Mouse (Mus musculus) midbrain, postnatal 0 days (tissue): ENCODE data around the gene Trak1. TPM values are rescaled to one million over a fixed set of nuclear protein-coding genes. Genes with fewer than 3 reads are reported as not detected.
A peak's percentile ranks its signal among the peaks of the same experiment; 100 is the strongest.
"Not testable (repeated sequence)": the region's sequence is repeated elsewhere in the genome, so short reads cannot be mapped to it uniquely, and the experiment has no call there.

ENCODE experiments used
- ATAC-seq: fragments of 200-750 bp; cut with Nextera tagmentation; 2 replicates; pipeline ENCODE4 v1.8.0; 2017; ENCODE audit warnings: moderate number of reproducible peaks, mild to moderate bottlenecking, moderate TSS enrichment, moderate library complexity; ENCODE audit not compliant: low FRiP score
- DNase-seq: peaks from one replicate; pipeline ENCODE4 v3.0.0-alpha.2; 2015; ENCODE audit warnings: low spot score
- H3K27ac ChIP-seq: fragments of 300-500 bp; sonication (generic); 2 replicates; pipeline ENCODE4 v1.5.1; 2014; ENCODE audit warnings: low read depth, mild to moderate bottlenecking, low read length, mixed read lengths
- H3K27me3 ChIP-seq: fragments of 300-500 bp; sonication (generic); 2 replicates; pipeline ENCODE4 v1.6.1; 2014; ENCODE audit warnings: low read length, control low read depth, mixed read lengths; ENCODE audit not compliant: insufficient read depth
- H3K36me3 ChIP-seq: fragments of 300-500 bp; sonication (generic); 2 replicates; pipeline ENCODE4 v1.6.1; 2014; ENCODE audit warnings: low read length, control low read depth, mixed read lengths; ENCODE audit not compliant: insufficient read depth
- H3K4me1 ChIP-seq: fragments of 300-500 bp; sonication (generic); 2 replicates; pipeline ENCODE4 v1.6.1; 2014; ENCODE audit warnings: mild to moderate bottlenecking, control low read depth, antibody characterized with exemption, low read length, mixed read lengths; ENCODE audit not compliant: insufficient read depth
- H3K4me2 ChIP-seq: fragments of 300-500 bp; sonication (generic); 2 replicates; pipeline ENCODE4 v1.6.1; 2014; ENCODE audit warnings: low read depth, mild to moderate bottlenecking, low read length, mixed read lengths; ENCODE audit not compliant: poor library complexity, severe bottlenecking
- H3K4me3 ChIP-seq: fragments of 300-500 bp; sonication (generic); 2 replicates; pipeline ENCODE4 v1.5.1; 2014; ENCODE audit warnings: low read depth, mild to moderate bottlenecking, low read length, moderate library complexity
- H3K9ac ChIP-seq: fragments of 300-500 bp; sonication (generic); replicated peaks from 2 replicates; pipeline ENCODE4 v1.6.1; 2014; ENCODE audit warnings: mild to moderate bottlenecking, low read length, moderate library complexity, mixed read lengths; ENCODE audit not compliant: poor library complexity, severe bottlenecking
- H3K9me3 ChIP-seq: fragments of 300-500 bp; sonication (generic); 2 replicates; pipeline ENCODE4 v1.6.1; 2016; ENCODE audit warnings: low read length, control low read depth
- CTCF ChIP-seq: IDR thresholded peaks from 2 replicates; pipeline ENCODE4 v1.5.1; 2016; ENCODE audit warnings: antibody characterized with exemption, mild to moderate bottlenecking
- WGBS: fragments of 180-500 bp; shearing (Covaris S2); extraction: QIAGEN DNeasy Blood & Tissue Kit; methylation state at CpG from one replicate; pipeline ENCODE4 v1.1.7; 2014; 5-methylcytosine and 5-hydroxymethylcytosine counted together
- polyA plus RNA-seq: library from polyadenylated mRNA; unstranded; fragments of >200 nt; fragmentation: Nextera tagmentation; extraction: Ambion mirVana; gene quantifications from 2 replicates; pipeline ENCODE4 v1.2.1, GENCODE M21; 2015
- total RNA-seq: library from RNA; depleted of rRNA; stranded (reverse); fragments of >200 nt; gene quantifications from 2 replicates; pipeline ENCODE4 v1.2.3, GENCODE M21; 2014

Gene Trak1
- total and polyA plus RNA-seq, 2 experiments from 2014 or later: 61.6 to 154 TPM

- no peak overlapping the region for H3K27ac ChIP-seq
- no peaks in the 10 kb centered on the region for H3K4me1 ChIP-seq
- peaks cover 59% of the 10 kb centered on the region for H3K36me3 ChIP-seq
- no peak for DNase-seq
- 85% methylated on average over 1 of the region's 1 CpGs for WGBS
- H3K4me3 ChIP-seq: no peak overlapping the region
- no peaks in the 10 kb centered on the region for H3K9me3 ChIP-seq
- H3K4me2 ChIP-seq: no peak overlapping the region
- no peak overlapping the region for H3K9ac ChIP-seq
- TF ChIP-seq CTCF: no peak
- H3K27me3 ChIP-seq: no peaks in the 10 kb centered on the region
- no peak for ATAC-seq
Measured at GRCm38 (mm10) chr9:121442145-121442544, 144.8 kb downstream of the Trak1 start.

GRCm38 (mm10) chr9:121443696-121444366 is 146.5 kb downstream of the Trak1 start:
- Histone ChIP-seq H3K36me3 (peaks cover 75% of the 10 kb centered on the region), H3K9ac (no peak overlapping the region), H3K4me2 (no peak overlapping the region), H3K9me3 (no peaks in the 10 kb centered on the region), H3K4me1 (no peaks in the 10 kb centered on the region), H3K27me3 (no peaks in the 10 kb centered on the region), H3K4me3 (no peak overlapping the region), H3K27ac (no peak overlapping the region)
- 0 out of 2 replicates have a peak, but pooled peaks have one; percentile 29 for ATAC-seq
- 74% methylated on average over 31 of the region's 31 CpGs for WGBS
- no peak for DNase-seq
- TF ChIP-seq CTCF: no peak

GRCm38 (mm10) chr9:121444367-121444707 is 147.0 kb downstream of the Trak1 start:
- WGBS: 41% methylated on average over 3 of the region's 3 CpGs
- no peak for ATAC-seq
- Histone ChIP-seq H3K27me3 (no peaks in the 10 kb centered on the region), H3K4me1 (no peaks in the 10 kb centered on the region), H3K36me3 (peaks cover 80% of the 10 kb centered on the region), H3K9me3 (no peaks in the 10 kb centered on the region), H3K4me3 (no peak overlapping the region), H3K4me2 (no peak overlapping the region), H3K9ac (no peak overlapping the region), H3K27ac (no peak overlapping the region)
- no peak for TF ChIP-seq CTCF
- peak; percentile 42 for DNase-seq

GRCm38 (mm10) chr9:121445364-121445763 is 148.1 kb downstream of the Trak1 start:
- no peak for ATAC-seq
- Histone ChIP-seq H3K27ac (no peak overlapping the region), H3K4me3 (no peak overlapping the region), H3K4me1 (no peaks in the 10 kb centered on the region), H3K36me3 (peaks cover 86% of the 10 kb centered on the region), H3K9ac (no peak overlapping the region), H3K27me3 (no peaks in the 10 kb centered on the region), H3K4me2 (no peak overlapping the region), H3K9me3 (no peaks in the 10 kb centered on the region)
- peak; percentile 63 for TF ChIP-seq CTCF
- DNase-seq: peak; percentile 29
- WGBS: 97% methylated on average over 2 of the region's 2 CpGs

GRCm38 (mm10) chr9:121446431-121446831 is 149.1 kb downstream of the Trak1 start:
- no peak overlapping the region for H3K27ac ChIP-seq
- H3K9ac ChIP-seq: no peak overlapping the region
- H3K36me3 ChIP-seq: peaks cover 88% of the 10 kb centered on the region
- no peaks in the 10 kb centered on the region for H3K4me1 ChIP-seq
- peak; percentile 4; the same call in 1 of the 2 replicates for TF ChIP-seq CTCF
- DNase-seq: no peak
- no peak for ATAC-seq
- H3K27me3 ChIP-seq: no peaks in the 10 kb centered on the region
- no peak overlapping the region for H3K4me3 ChIP-seq
- 91% methylated on average over 13 of the region's 13 CpGs for WGBS
- no peaks in the 10 kb centered on the region for H3K9me3 ChIP-seq
- H3K4me2 ChIP-seq: no peak overlapping the region

- H3K4me3 ChIP-seq, H3K4me2 ChIP-seq, DNase-seq, H3K9ac ChIP-seq, H3K9me3 ChIP-seq, H3K27me3 ChIP-seq, H3K4me1 ChIP-seq, H3K27ac ChIP-seq, ATAC-seq: not testable (repeated sequence)
- whole genome bisulfite sequencing: 32% methylated on average over 9 of the region's 9 CpGs
- H3K36me3 ChIP-seq: peaks cover 85% of the 10 kb centered on the region
Measured at GRCm38 (mm10) chr9:121452342-121452942, 155.1 kb downstream of the Trak1 start.
